In genomic region chr1:194651987-194652386, GRCm38 (mm10) we compare ENCODE assay signal across 10 mouse cellular contexts. TPM values are rescaled to one million over a fixed set of nuclear protein-coding genes. Genes with fewer than 3 reads are reported as not detected.
DNase-seq lines count a peak whose midpoint lies in the region; ATAC-seq lines count a peak whose summit lies in the region.
"Had no signal": no experiment of that assay in that cellular context is flagged by ENCODE, and none has a peak within 500 bp of the region (broad histone marks: within the 10 kb centered on the region; RNA-seq: fewer than 3 reads in every experiment).

No protein-coding gene starts in this region.

- ATAC-seq in heart, embryonic 16.5 days (replicated peaks; ENCODE audit: extremely low read depth, insufficient read depth, low FRiP score) = peak; percentile 69

- peaks cover 10% of the 10 kb centered on the region for H3K36me3 ChIP-seq in heart, embryonic 16.5 days (ENCODE audit: control insufficient read depth, insufficient read depth)

- peak overlapping the region; percentile 60 for H3K27ac ChIP-seq in heart, embryonic 16.5 days (ENCODE audit: low read length)
- H3K27ac ChIP-seq: neural tube, embryonic 15.5 days had no signal

- no peak overlapping the region for H3K4me3 ChIP-seq in heart, embryonic 16.5 days (ENCODE audit: low read length)
- H3K4me3 ChIP-seq: neural tube, embryonic 15.5 days had no signal

- H3K4me2 ChIP-seq in heart, embryonic 16.5 days (ENCODE audit: low read depth, low read length) = no peak overlapping the region
- H3K4me2 ChIP-seq: neural tube, embryonic 15.5 days had no signal

- H3K4me1 ChIP-seq in heart, embryonic 16.5 days (ENCODE audit: control insufficient read depth, insufficient read depth, low read length) = peaks cover 8% of the 10 kb centered on the region

- H3K9ac ChIP-seq in heart, embryonic 16.5 days (ENCODE audit: low read length) = no peak overlapping the region
- H3K9ac ChIP-seq: neural tube, embryonic 15.5 days had no signal

- H3K9me3 ChIP-seq in heart, embryonic 16.5 days (replicated peaks; ENCODE audit: control insufficient read depth, low read length) = no peaks in the 10 kb centered on the region
- H3K9me3 ChIP-seq: neural tube, embryonic 15.5 days had no signal

- H3K27me3 ChIP-seq in heart, embryonic 16.5 days (ENCODE audit: control insufficient read depth, insufficient read depth, low read length) = no peaks in the 10 kb centered on the region
- H3K27me3 ChIP-seq: neural tube, embryonic 15.5 days had no signal

- peak; percentile 41 for DNase-seq in adrenal gland, adult 8-10 months
- no peak for DNase-seq in adrenal gland, postnatal 4 days (ENCODE audit: low spot score in 2 of 2)
- DNase-seq in Muller cell, postnatal 12 days (ENCODE audit: inconsistent ontology term) = peak; percentile 67
- DNase-seq in lung, adult 18-20 months = peak; percentile 83 to 92
- DNase-seq in cerebellum, adult 11 months = no peak
- no peak for DNase-seq in cerebellum, postnatal 10 days
- no peak for DNase-seq in thymus, postnatal 14 days
- DNase-seq: B cell, adult 2 months had no signal

- WGBS in heart, embryonic 16.5 days = 36% methylated on average over 3 of the region's 3 CpGs

RNA-seq across cellular contexts. Expression of gene Plxna2, which starts 34.0 kb away (rescaled TPM):
- 10 to 100 TPM in 2 of 4 experiments, 1 to 10 TPM in 2; 7.6 to 13.4 (median 10.7) TPM for total RNA-seq in adrenal gland, adult 8-10 months (2022)
- total RNA-seq in adrenal gland, postnatal 4 days (2021) = 10 to 100 TPM; 12.3 to 12.4 TPM
- 5.2 and 6.3 TPM in 2 replicates for polyA plus RNA-seq in heart, embryonic 16.5 days (2015; fragmentation: Nextera tagmentation; extraction: Ambion mirVana)

Comparison
In these comparisons a context has a peak if more than half of its experiments do, and no peak if none do; other contexts are left out.
1. DNase-seq: peak in adrenal gland, adult 8-10 months (single experiment), Muller cell, postnatal 12 days (single experiment) and lung, adult 18-20 months (2 of 2); none in adrenal gland, postnatal 4 days (0 of 2), cerebellum, adult 11 months (single experiment), cerebellum, postnatal 10 days (0 of 2) and thymus, postnatal 14 days (single experiment).